Mouse (Mus musculus): ENCODE data around the gene Asl.

DNA sequence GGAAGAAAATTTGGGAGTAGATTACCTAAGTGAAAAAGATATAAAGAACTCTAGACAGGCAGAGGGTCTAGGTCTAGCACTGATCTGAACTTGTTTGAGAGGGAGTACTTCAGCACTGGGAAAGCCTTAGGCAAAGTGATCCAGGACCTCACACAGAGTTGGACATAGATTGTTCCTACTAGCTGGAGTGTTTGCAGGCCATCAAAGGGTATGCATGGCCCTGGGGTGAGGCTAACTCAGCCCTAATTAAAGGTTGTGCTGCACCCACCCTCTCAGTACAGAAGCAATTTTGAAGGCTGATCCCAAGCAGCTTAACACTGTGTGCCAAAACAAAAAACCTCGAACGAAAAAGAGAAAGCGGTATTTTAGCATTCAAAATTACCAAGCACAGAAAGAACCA lies 62.6 kb downstream of the Asl start:
- TF ChIP-seq POLR2A (IDR thresholded peaks at IDR 0.05; ENCODE audit: control insufficient read depth, low read depth, low read length): no peak
- TF ChIP-seq CTCF (IDR thresholded peaks at IDR 0.05; ENCODE audit: control insufficient read depth, insufficient read depth, insufficient replicate concordance, low read depth, low read length): no peak
